In the genomic region with DNA sequence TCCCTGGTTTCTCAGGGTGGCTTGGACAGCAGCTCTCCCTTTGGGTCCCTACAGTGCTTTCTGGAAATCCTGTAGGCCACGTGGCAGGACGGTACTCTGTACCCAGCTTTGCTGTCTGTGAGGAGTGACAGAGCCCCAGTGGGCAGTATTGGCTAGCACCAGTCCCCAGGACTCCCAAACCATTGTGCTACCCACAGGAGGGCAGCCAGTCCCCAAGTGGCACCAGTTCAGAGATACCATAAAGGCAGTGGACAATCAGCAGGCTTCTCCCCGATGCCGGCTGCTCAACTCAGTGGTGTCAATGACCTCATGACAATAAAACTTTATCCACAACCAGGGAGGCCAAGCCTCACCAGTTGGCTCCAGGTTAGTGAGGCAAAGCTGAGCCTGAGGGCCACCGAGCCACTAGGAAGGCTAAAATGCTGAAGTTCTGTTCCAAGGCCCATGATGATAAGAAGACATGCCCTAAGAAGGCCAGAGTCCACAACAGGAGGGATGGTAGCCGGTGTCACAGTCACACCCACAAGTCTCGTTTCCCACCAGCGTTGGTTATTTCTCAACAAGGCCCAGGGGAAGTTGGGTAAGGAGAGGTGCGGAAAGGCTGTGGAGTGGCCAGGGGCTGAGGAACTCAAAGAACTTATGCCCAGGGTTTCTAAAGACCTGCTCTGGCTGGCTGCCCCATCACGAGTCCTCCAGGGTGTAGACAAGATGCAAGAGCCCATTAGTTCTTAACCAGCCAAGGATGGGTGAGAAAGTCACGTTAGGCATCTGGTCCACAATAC, we compare ENCODE assay signal across 8 mouse cellular contexts. TPM values are rescaled to one million over a fixed set of nuclear protein-coding genes. Genes with fewer than 3 reads are reported as not detected.
DNase-seq lines count a peak whose midpoint lies in the region; ATAC-seq lines count a peak whose summit lies in the region.

No protein-coding gene starts in this region.

- H3K27ac ChIP-seq in heart, embryonic 16.5 days (ENCODE audit: low read length) = no peak overlapping the region
- H3K27ac ChIP-seq in embryonic facial prominence, embryonic 11.5 days (replicated peaks; ENCODE audit: low read depth, low read length) = no peak overlapping the region
- H3K27ac ChIP-seq in limb, embryonic 10.5 days = no peak overlapping the region

- H3K4me1 ChIP-seq in heart, embryonic 16.5 days (ENCODE audit: control insufficient read depth, insufficient read depth, low read length) = peaks cover 14% of the 10 kb centered on the region
- H3K4me1 ChIP-seq in embryonic facial prominence, embryonic 11.5 days (ENCODE audit: control insufficient read depth, insufficient read depth, low read length) = peaks cover 3% of the 10 kb centered on the region; the same call in 1 of the 2 replicates
- peaks cover 41% of the 10 kb centered on the region for H3K4me1 ChIP-seq in limb, embryonic 10.5 days

- no peak overlapping the region for H3K4me3 ChIP-seq in heart, embryonic 16.5 days (ENCODE audit: low read length)
- H3K4me3 ChIP-seq in embryonic facial prominence, embryonic 11.5 days (ENCODE audit: low read depth, low read length) = no peak overlapping the region
- H3K4me3 ChIP-seq in limb, embryonic 10.5 days = peak overlapping the region; percentile 90

- no peaks in the 10 kb centered on the region for H3K9me3 ChIP-seq in heart, embryonic 16.5 days (replicated peaks; ENCODE audit: control insufficient read depth, low read length)
- H3K9me3 ChIP-seq in embryonic facial prominence, embryonic 11.5 days (replicated peaks; ENCODE audit: control insufficient read depth, low read length) = no peaks in the 10 kb centered on the region
- no peaks in the 10 kb centered on the region for H3K9me3 ChIP-seq in limb, embryonic 10.5 days (replicated peaks)

- H3K36me3 ChIP-seq in heart, embryonic 16.5 days (ENCODE audit: control insufficient read depth, insufficient read depth) = peaks cover 28% of the 10 kb centered on the region
- peaks cover 12% of the 10 kb centered on the region for H3K36me3 ChIP-seq in embryonic facial prominence, embryonic 11.5 days (replicated peaks; ENCODE audit: control insufficient read depth, insufficient read depth, low read depth, low read length)
- H3K36me3 ChIP-seq in limb, embryonic 10.5 days = peaks cover 53% of the 10 kb centered on the region

- H3K27me3 ChIP-seq in heart, embryonic 16.5 days (ENCODE audit: control insufficient read depth, insufficient read depth, low read length) = no peaks in the 10 kb centered on the region
- no peaks in the 10 kb centered on the region for H3K27me3 ChIP-seq in embryonic facial prominence, embryonic 11.5 days (ENCODE audit: control insufficient read depth, insufficient read depth, low read length)
- no peaks in the 10 kb centered on the region for H3K27me3 ChIP-seq in limb, embryonic 10.5 days (ENCODE audit: low read depth, poor library complexity, severe bottlenecking)

- ATAC-seq in heart, embryonic 16.5 days (replicated peaks; ENCODE audit: extremely low read depth, insufficient read depth, low FRiP score) = no peak
- no peak for ATAC-seq in embryonic facial prominence, embryonic 11.5 days (replicated peaks; ENCODE audit: insufficient number of reproducible peaks, low FRiP score, low TSS enrichment, low read depth)

- 86% methylated on average over 11 of the region's 11 CpGs for WGBS in heart, embryonic 16.5 days
- 92% methylated on average over 11 of the region's 11 CpGs for WGBS in embryonic facial prominence, embryonic 11.5 days
- 86% methylated on average over 11 of the region's 11 CpGs for WGBS in limb, embryonic 10.5 days

- no peak for DNase-seq in heart, postnatal 4 days
- no peak for DNase-seq in embryonic facial prominence, embryonic 11.5 days (ENCODE audit: low spot score)
- no peak for DNase-seq in limb, embryonic 10.5 days (ENCODE audit: low spot score)
- peak; percentile 56 to 63 for DNase-seq in monocyte, adult 2 months (ENCODE audit: low read depth in 1 of 2, low spot score in 2 of 2)
- DNase-seq in thymus, postnatal 0 days (ENCODE audit: low spot score) = no peak
- no peak for DNase-seq in ovary, postnatal 10 days (ENCODE audit: low spot score)
- no peak for DNase-seq in layer of hippocampus, postnatal 10 days (ENCODE audit: low spot score in 2 of 2)

- H3K4me2 ChIP-seq in heart, embryonic 16.5 days (ENCODE audit: low read depth, low read length) = peak overlapping the region; percentile 94; the same call in 1 of the 2 replicates
- H3K4me2 ChIP-seq in embryonic facial prominence, embryonic 11.5 days (ENCODE audit: low read depth, low read length) = peak overlapping the region; percentile 95; the same call in 1 of the 2 replicates

- no peak overlapping the region for H3K9ac ChIP-seq in heart, embryonic 16.5 days (ENCODE audit: low read length)
- H3K9ac ChIP-seq in embryonic facial prominence, embryonic 11.5 days (replicated peaks; ENCODE audit: low read length) = no peak overlapping the region

RNA-seq across cellular contexts. Expression of a gene that starts 1.7 kb away (rescaled TPM):
- 55.7 and 59.8 TPM in 2 replicates for polyA plus RNA-seq in heart, embryonic 16.5 days (2015; fragmentation: Nextera tagmentation; extraction: Ambion mirVana)
- 10 to 100 TPM; 57.1 to 62.3 TPM for total RNA-seq in heart, postnatal 4 days (2021)
- polyA plus RNA-seq in embryonic facial prominence, embryonic 11.5 days (2014; fragmentation: Nextera tagmentation; extraction: Ambion mirVana) = 31.9 and 44.2 TPM in 2 replicates
- 100 and 102 TPM in 2 replicates for polyA plus RNA-seq in limb, embryonic 10.5 days (2016; fragmentation: Nextera tagmentation; extraction: Ambion mirVana)
- polyA plus RNA-seq in thymus, postnatal 0 days (2015; fragmentation: Nextera tagmentation; extraction: Ambion mirVana) = 39.4 and 45.5 TPM in 2 replicates
- total RNA-seq in layer of hippocampus, postnatal 10 days (2021) = 100 to 1,000 TPM in 1 of 2 experiments, 10 to 100 TPM in 1; 89.3 to 116 TPM

RNA-seq across cellular contexts. Expression of a gene that starts 5.5 kb away (rescaled TPM):
- 1.5 and 2.1 TPM in 2 replicates for polyA plus RNA-seq in heart, embryonic 16.5 days (2015; fragmentation: Nextera tagmentation; extraction: Ambion mirVana)
- total RNA-seq in heart, postnatal 4 days (2021) = under 1 TPM; 0.50 to 0.57 TPM
- polyA plus RNA-seq in embryonic facial prominence, embryonic 11.5 days (2014; fragmentation: Nextera tagmentation; extraction: Ambion mirVana) = 0.20 and 0.31 TPM in 2 replicates
- polyA plus RNA-seq in limb, embryonic 10.5 days (2016; fragmentation: Nextera tagmentation; extraction: Ambion mirVana) = 0.34 and 0.39 TPM in 2 replicates
- 22.2 and 25.6 TPM in 2 replicates for polyA plus RNA-seq in thymus, postnatal 0 days (2015; fragmentation: Nextera tagmentation; extraction: Ambion mirVana)
- under 1 TPM in 1 of 2 experiments, not detected in 1; 0.30 TPM for total RNA-seq in layer of hippocampus, postnatal 10 days (2021)

RNA-seq across cellular contexts. Expression of a gene that starts 11.9 kb away (rescaled TPM):
- polyA plus RNA-seq in heart, embryonic 16.5 days (2015; fragmentation: Nextera tagmentation; extraction: Ambion mirVana) = 0.24 TPM in 2 replicates
- under 1 TPM; 0.09 to 0.33 TPM for total RNA-seq in heart, postnatal 4 days (2021)
- polyA plus RNA-seq in embryonic facial prominence, embryonic 11.5 days (2014; fragmentation: Nextera tagmentation; extraction: Ambion mirVana) = 2.5 and 2.7 TPM in 2 replicates
- polyA plus RNA-seq in limb, embryonic 10.5 days (2016; fragmentation: Nextera tagmentation; extraction: Ambion mirVana) = 0.24 and 0.48 TPM in 2 replicates
- 0.04 and 0.25 TPM in 2 replicates for polyA plus RNA-seq in thymus, postnatal 0 days (2015; fragmentation: Nextera tagmentation; extraction: Ambion mirVana)
- total RNA-seq in layer of hippocampus, postnatal 10 days (2021) = 100 to 1,000 TPM; 259 to 261 TPM

RNA-seq across cellular contexts. Expression of a gene that starts 29.6 kb away (rescaled TPM):
- 1.1 and 1.3 TPM in 2 replicates for polyA plus RNA-seq in heart, embryonic 16.5 days (2015; fragmentation: Nextera tagmentation; extraction: Ambion mirVana)
- under 1 TPM; 0.48 to 0.56 TPM for total RNA-seq in heart, postnatal 4 days (2021)
- 0.77 and 0.92 TPM in 2 replicates for polyA plus RNA-seq in embryonic facial prominence, embryonic 11.5 days (2014; fragmentation: Nextera tagmentation; extraction: Ambion mirVana)
- 0.80 and 2.0 TPM in 2 replicates for polyA plus RNA-seq in limb, embryonic 10.5 days (2016; fragmentation: Nextera tagmentation; extraction: Ambion mirVana)
- 3.5 TPM in 2 replicates for polyA plus RNA-seq in thymus, postnatal 0 days (2015; fragmentation: Nextera tagmentation; extraction: Ambion mirVana)
- 1 to 10 TPM; 1.9 to 3.2 TPM for total RNA-seq in layer of hippocampus, postnatal 10 days (2021)

RNA-seq across cellular contexts. Expression of a gene that starts 39.0 kb away (rescaled TPM):
- polyA plus RNA-seq in heart, embryonic 16.5 days (2015; fragmentation: Nextera tagmentation; extraction: Ambion mirVana) = 54.7 and 61.1 TPM in 2 replicates
- total RNA-seq in heart, postnatal 4 days (2021) = 100 to 1,000 TPM; 125 to 130 TPM
- 13.1 and 16.1 TPM in 2 replicates for polyA plus RNA-seq in embryonic facial prominence, embryonic 11.5 days (2014; fragmentation: Nextera tagmentation; extraction: Ambion mirVana)
- 9.3 and 19.8 TPM in 2 replicates for polyA plus RNA-seq in limb, embryonic 10.5 days (2016; fragmentation: Nextera tagmentation; extraction: Ambion mirVana)
- polyA plus RNA-seq in thymus, postnatal 0 days (2015; fragmentation: Nextera tagmentation; extraction: Ambion mirVana) = 21.5 and 21.9 TPM in 2 replicates
- 10 to 100 TPM; 51.2 to 55.8 TPM for total RNA-seq in layer of hippocampus, postnatal 10 days (2021)

Comparison
In these comparisons a context has a peak if more than half of its experiments do, and no peak if none do; other contexts are left out.
1. DNase-seq: peak in monocyte, adult 2 months (2 of 2); none in heart, postnatal 4 days (single experiment), embryonic facial prominence, embryonic 11.5 days (single experiment), limb, embryonic 10.5 days (single experiment), thymus, postnatal 0 days (single experiment), ovary, postnatal 10 days (single experiment) and layer of hippocampus, postnatal 10 days (0 of 2).